15 mouse cellular contexts compared by ENCODE assay signal in genomic region chr11:58913776-58914175, GRCm38 (mm10). TPM values are rescaled to one million over a fixed set of nuclear protein-coding genes. Genes with fewer than 3 reads are reported as not detected.
DNase-seq lines count a peak whose midpoint lies in the region; ATAC-seq and TF ChIP-seq lines count a peak whose summit lies in the region.
"Had no signal": no experiment of that assay in that cellular context is flagged by ENCODE, and none has a peak within 500 bp of the region (broad histone marks: within the 10 kb centered on the region; RNA-seq: fewer than 3 reads in every experiment).

No protein-coding gene starts in this region.

- no peaks in the 10 kb centered on the region for H3K9me3 ChIP-seq in heart, embryonic 11.5 days (replicated peaks; ENCODE audit: control insufficient read depth, low read length)
- no peaks in the 10 kb centered on the region for H3K9me3 ChIP-seq in lung, embryonic 14.5 days (ENCODE audit: low read depth, low read length)
- no peaks in the 10 kb centered on the region for H3K9me3 ChIP-seq in limb, embryonic 12.5 days
- H3K9me3 ChIP-seq: intestine, embryonic 15.5 days; lung, embryonic 15.5 days had no signal

- H3K36me3 ChIP-seq in heart, embryonic 11.5 days (ENCODE audit: control insufficient read depth, insufficient read depth, low read length), result no peaks in the 10 kb centered on the region
- no peaks in the 10 kb centered on the region for H3K36me3 ChIP-seq in lung, embryonic 14.5 days (ENCODE audit: insufficient read depth)
- no peaks in the 10 kb centered on the region for H3K36me3 ChIP-seq in limb, embryonic 12.5 days
- H3K36me3 ChIP-seq: intestine, embryonic 15.5 days; lung, embryonic 15.5 days had no signal

- H3K9ac ChIP-seq in heart, embryonic 11.5 days (ENCODE audit: low read depth, low read length), result peak overlapping the region; percentile 71
- H3K9ac ChIP-seq in lung, embryonic 14.5 days, result no peak overlapping the region
- H3K9ac ChIP-seq in limb, embryonic 12.5 days (replicated peaks), result no peak overlapping the region; the same call in 1 of the 2 replicates

- no peak for TF ChIP-seq CTCF in lung, embryonic 14.5 days (IDR thresholded peaks at IDR 0.05; ENCODE audit: low read depth)

- H3K4me2 ChIP-seq in heart, embryonic 11.5 days, result peak overlapping the region; percentile 77
- H3K4me2 ChIP-seq in lung, embryonic 14.5 days, result peak overlapping the region; percentile 66; the same call in 1 of the 2 replicates
- H3K4me2 ChIP-seq in limb, embryonic 12.5 days, result no peak overlapping the region

- H3K27me3 ChIP-seq in heart, embryonic 11.5 days (ENCODE audit: control insufficient read depth, insufficient read depth, low read length), result no peaks in the 10 kb centered on the region; the same call in 1 of the 2 replicates
- no peaks in the 10 kb centered on the region for H3K27me3 ChIP-seq in lung, embryonic 14.5 days (ENCODE audit: insufficient read depth, low read length)
- no peaks in the 10 kb centered on the region for H3K27me3 ChIP-seq in limb, embryonic 12.5 days
- H3K27me3 ChIP-seq: intestine, embryonic 15.5 days; lung, embryonic 15.5 days had no signal

- no peak overlapping the region for H3K4me3 ChIP-seq in heart, embryonic 11.5 days (ENCODE audit: low read depth, low read length)
- no peak overlapping the region for H3K4me3 ChIP-seq in lung, embryonic 14.5 days (ENCODE audit: low read depth, low read length)
- no peak overlapping the region for H3K4me3 ChIP-seq in limb, embryonic 12.5 days (replicated peaks)

- 54% methylated on average over 1 of the region's 1 CpGs for WGBS in heart, embryonic 11.5 days (ENCODE audit: insufficient replicate concordance)
- WGBS in lung, embryonic 14.5 days, result 100% methylated on average over 1 of the region's 1 CpGs
- 100% methylated on average over 1 of the region's 1 CpGs for WGBS in limb, embryonic 12.5 days

- H3K27ac ChIP-seq in heart, embryonic 11.5 days (ENCODE audit: low read depth, low read length), result peak overlapping the region; percentile 58
- H3K27ac ChIP-seq in lung, embryonic 14.5 days (ENCODE audit: low read depth), result no peak overlapping the region
- H3K27ac ChIP-seq in limb, embryonic 12.5 days, result 0 out of 2 replicates have a peak overlapping the region, but pooled peaks have one; percentile 3
- H3K27ac ChIP-seq: intestine, embryonic 15.5 days; left cerebral cortex, adult 2 months; lung, embryonic 15.5 days had no signal

- no peak for ATAC-seq in heart, embryonic 11.5 days (replicated peaks; ENCODE audit: insufficient number of reproducible peaks, low FRiP score, low TSS enrichment)
- no peak for ATAC-seq in lung, embryonic 14.5 days (ENCODE audit: insufficient read depth)
- no peak for ATAC-seq in limb, embryonic 12.5 days (ENCODE audit: insufficient number of reproducible peaks, insufficient read depth, low FRiP score, low TSS enrichment, low read depth)
- peak; percentile 26; the same call in 1 of the 2 replicates for ATAC-seq in megakaryocyte progenitor cell, adult 5-6 weeks (replicated peaks; ENCODE audit: poor library complexity)

- no peaks in the 10 kb centered on the region for H3K4me1 ChIP-seq in heart, embryonic 11.5 days (ENCODE audit: control insufficient read depth, insufficient read depth, low read length)
- H3K4me1 ChIP-seq in lung, embryonic 14.5 days (ENCODE audit: insufficient read depth), result no peaks in the 10 kb centered on the region
- 0 out of 2 replicates have a peak, but pooled peaks cover 3% of the 10 kb centered on the region for H3K4me1 ChIP-seq in limb, embryonic 12.5 days (replicated peaks)
- H3K4me1 ChIP-seq: intestine, embryonic 15.5 days; lung, embryonic 15.5 days had no signal

- no peak for DNase-seq in heart, adult 8-10 months (ENCODE audit: low spot score)
- no peak for DNase-seq in lung, embryonic 14.5 days
- no peak for DNase-seq in lung, postnatal 4 days
- DNase-seq in layer of hippocampus, adult 9-10 months (ENCODE audit: low spot score), result no peak
- DNase-seq: heart, adult 11 months; retina, postnatal 1 day; thymus, adult 18-20 months had no signal

RNA-seq across cellular contexts. Expression of gene Btnl10, which starts 3.9 kb away (rescaled TPM):
- 0.27 TPM in 1 of 2 replicates, not detected in the other for polyA plus RNA-seq in heart, embryonic 11.5 days (2014; fragmentation: Nextera tagmentation; extraction: Ambion mirVana)
- total RNA-seq in heart, adult 8-10 months (2022), result under 1 TPM in 1 of 4 experiments, not detected in 3; 0.09 TPM
- polyA plus RNA-seq in lung, embryonic 14.5 days (2014; fragmentation: Nextera tagmentation; extraction: Ambion mirVana), result not detected in 2 replicates
- 0.25 TPM in 1 of 2 replicates, not detected in the other for polyA plus RNA-seq in limb, embryonic 12.5 days (2016; fragmentation: Nextera tagmentation; extraction: Ambion mirVana)
- 1.4 and 1.5 TPM in 2 replicates for total RNA-seq in megakaryocyte progenitor cell, adult 5-6 weeks (2015)
- total RNA-seq in megakaryocyte progenitor cell, adult 5-6 weeks (2017), result 1.8 and 1.9 TPM in 2 replicates
- total RNA-seq: adrenal gland, postnatal 36 days; left cerebral cortex, adult 2 months had no signal
- polyA plus RNA-seq: C2C12; lung, embryonic 15.5 days had no signal

RNA-seq across cellular contexts. Expression of gene Zfp39, which starts 9.8 kb away (rescaled TPM):
- 5.1 and 5.4 TPM in 2 replicates for polyA plus RNA-seq in heart, embryonic 11.5 days (2014; fragmentation: Nextera tagmentation; extraction: Ambion mirVana)
- 1 to 10 TPM; 3.0 to 4.5 (median 4.1) TPM for total RNA-seq in heart, adult 8-10 months (2022)
- 7.8 and 7.9 TPM in 2 replicates for polyA plus RNA-seq in lung, embryonic 14.5 days (2014; fragmentation: Nextera tagmentation; extraction: Ambion mirVana)
- 4.9 and 6.6 TPM in 2 replicates for polyA plus RNA-seq in limb, embryonic 12.5 days (2016; fragmentation: Nextera tagmentation; extraction: Ambion mirVana)
- 23.9 and 29.2 TPM in 2 replicates for total RNA-seq in megakaryocyte progenitor cell, adult 5-6 weeks (2015)
- 7.9 and 9.5 TPM in 2 replicates for total RNA-seq in megakaryocyte progenitor cell, adult 5-6 weeks (2017)

RNA-seq across cellular contexts. Expression of gene Rnf187, which starts 24.9 kb away (rescaled TPM):
- 172 and 192 TPM in 2 replicates for polyA plus RNA-seq in heart, embryonic 11.5 days (2014; fragmentation: Nextera tagmentation; extraction: Ambion mirVana)
- total RNA-seq in heart, adult 8-10 months (2022), result 100 to 1,000 TPM; 165 to 184 (median 175) TPM
- polyA plus RNA-seq in lung, embryonic 14.5 days (2014; fragmentation: Nextera tagmentation; extraction: Ambion mirVana), result 273 and 293 TPM in 2 replicates
- 306 and 315 TPM in 2 replicates for polyA plus RNA-seq in limb, embryonic 12.5 days (2016; fragmentation: Nextera tagmentation; extraction: Ambion mirVana)
- total RNA-seq in megakaryocyte progenitor cell, adult 5-6 weeks (2015), result 65.8 and 66.4 TPM in 2 replicates
- 70.6 and 83.6 TPM in 2 replicates for total RNA-seq in megakaryocyte progenitor cell, adult 5-6 weeks (2017)

RNA-seq across cellular contexts. Expression of gene Hist3h2ba, which starts 34.9 kb away (rescaled TPM):
- 6.4 and 8.4 TPM in 2 replicates for polyA plus RNA-seq in heart, embryonic 11.5 days (2014; fragmentation: Nextera tagmentation; extraction: Ambion mirVana)
- 1 to 10 TPM in 3 of 4 experiments, not detected in 1; 1.3 to 1.4 (median 1.3) TPM for total RNA-seq in heart, adult 8-10 months (2022)
- 9.0 and 9.5 TPM in 2 replicates for polyA plus RNA-seq in lung, embryonic 14.5 days (2014; fragmentation: Nextera tagmentation; extraction: Ambion mirVana)
- polyA plus RNA-seq in limb, embryonic 12.5 days (2016; fragmentation: Nextera tagmentation; extraction: Ambion mirVana), result 22.6 and 28.5 TPM in 2 replicates
- 1.6 and 1.9 TPM in 2 replicates for total RNA-seq in megakaryocyte progenitor cell, adult 5-6 weeks (2015)
- 1.8 and 2.3 TPM in 2 replicates for total RNA-seq in megakaryocyte progenitor cell, adult 5-6 weeks (2017)

RNA-seq across cellular contexts. Expression of gene Hist3h2a, which starts 40.7 kb away (rescaled TPM):
- 22.5 and 23.3 TPM in 2 replicates for polyA plus RNA-seq in heart, embryonic 11.5 days (2014; fragmentation: Nextera tagmentation; extraction: Ambion mirVana)
- 10 to 100 TPM; 10.5 to 17.8 (median 16.0) TPM for total RNA-seq in heart, adult 8-10 months (2022)
- 18.1 and 18.5 TPM in 2 replicates for polyA plus RNA-seq in lung, embryonic 14.5 days (2014; fragmentation: Nextera tagmentation; extraction: Ambion mirVana)
- polyA plus RNA-seq in limb, embryonic 12.5 days (2016; fragmentation: Nextera tagmentation; extraction: Ambion mirVana), result 26.2 and 27.9 TPM in 2 replicates
- 19.4 and 20.2 TPM in 2 replicates for total RNA-seq in megakaryocyte progenitor cell, adult 5-6 weeks (2015)
- 223 and 238 TPM in 2 replicates for total RNA-seq in megakaryocyte progenitor cell, adult 5-6 weeks (2017)
